Mouse (Mus musculus): ENCODE measurements at regions not wholly inside any gene's neighbourhood (a gene's known extent, or its start where the extent isn't known, plus 50 kb on each side); places are given as distances from the start of the nearest gene placed in this dataset.
A peak's percentile ranks its signal among the peaks of the same experiment; 100 is the strongest.

GRCm38 (mm10) chr15:68811041-68811440 is 2310.3 kb upstream of the Lrrc6 start:
- Histone ChIP-seq H3K4me1 (no peaks in the 10 kb centered on the region), H3K9me3 (no peaks in the 10 kb centered on the region), H3K4me2 (no peak overlapping the region), H3K27me3 (replicated peaks) (no peaks in the 10 kb centered on the region), H3K36me3 (no peaks in the 10 kb centered on the region), H3K27ac (replicated peaks) (no peak overlapping the region), H3K9ac (no peak overlapping the region), H3K4me3 (no peak overlapping the region)
- ATAC-seq (ENCODE audit: extremely low read depth, insufficient number of reproducible peaks, low FRiP score, low TSS enrichment) = no peak
- 74% methylated on average over 4 of the region's 4 CpGs for WGBS

DNA sequence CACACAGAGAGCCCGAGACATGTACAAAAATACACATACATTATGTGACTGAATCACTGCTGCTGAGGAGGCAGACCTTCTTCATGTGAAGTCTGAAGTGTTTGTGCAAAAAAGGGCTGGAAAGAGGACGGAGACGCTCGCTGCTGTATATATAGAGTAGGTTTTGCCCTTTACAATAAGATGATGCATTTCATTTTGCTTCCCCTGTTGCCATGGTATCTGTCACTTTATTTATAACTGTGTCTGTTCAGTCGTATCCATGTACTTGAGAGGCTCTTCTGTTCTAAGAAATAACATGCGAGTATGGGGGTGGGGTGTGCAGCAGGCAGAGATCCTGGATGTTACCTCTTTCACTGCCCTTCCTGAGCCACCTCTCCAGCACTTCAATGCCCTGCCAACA is 2309.9 kb upstream of the Lrrc6 start:
- H3K4me2 ChIP-seq = no peak overlapping the region
- 68% methylated on average over 6 of the region's 6 CpGs for WGBS
- no peaks in the 10 kb centered on the region for H3K9me3 ChIP-seq
- no peaks in the 10 kb centered on the region for H3K36me3 ChIP-seq
- H3K9ac ChIP-seq = no peak overlapping the region
- H3K27ac ChIP-seq (replicated peaks) = no peak overlapping the region
- no peak overlapping the region for H3K4me3 ChIP-seq
- ATAC-seq (ENCODE audit: extremely low read depth, insufficient number of reproducible peaks, low FRiP score, low TSS enrichment) = no peak
- no peaks in the 10 kb centered on the region for H3K27me3 ChIP-seq (replicated peaks)
- no peaks in the 10 kb centered on the region for H3K4me1 ChIP-seq

- Histone ChIP-seq H3K4me1 (no peaks in the 10 kb centered on the region), H3K4me2 (no peak overlapping the region), H3K27me3 (replicated peaks) (no peaks in the 10 kb centered on the region), H3K9ac (no peak overlapping the region), H3K36me3 (no peaks in the 10 kb centered on the region), H3K27ac (replicated peaks) (no peak overlapping the region), H3K9me3 (no peaks in the 10 kb centered on the region), H3K4me3 (no peak overlapping the region)
- no peak for ATAC-seq (ENCODE audit: extremely low read depth, insufficient number of reproducible peaks, low FRiP score, low TSS enrichment)
- 77% methylated on average over 1 of the region's 1 CpGs for WGBS
Observed at GRCm38 (mm10) chr15:68808175-68808574, 2307.5 kb upstream of the Lrrc6 start.

DNA sequence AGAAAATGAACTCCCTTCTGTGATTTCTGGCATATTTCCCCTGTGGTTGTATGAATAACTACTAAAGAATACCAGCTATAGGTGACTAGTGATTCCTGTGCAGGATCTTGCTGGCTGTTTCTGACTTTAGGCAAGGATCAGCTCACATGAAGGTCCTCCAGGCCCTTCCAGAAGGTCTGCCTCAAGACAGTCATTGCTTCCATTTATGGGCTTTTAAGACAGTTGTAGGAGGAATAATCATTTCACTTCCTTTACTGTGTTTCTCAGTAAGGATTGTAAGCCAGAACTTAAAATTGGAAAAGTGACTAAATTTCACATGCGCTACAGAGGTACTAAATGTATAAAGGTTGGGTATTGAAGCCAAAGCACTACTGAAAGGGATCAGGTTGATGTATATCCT is 2303.5 kb upstream of the Lrrc6 start:
- no peak for ATAC-seq (ENCODE audit: extremely low read depth, insufficient number of reproducible peaks, low FRiP score, low TSS enrichment)
- Histone ChIP-seq H3K4me2 (no peak overlapping the region), H3K9ac (no peak overlapping the region), H3K27ac (replicated peaks) (no peak overlapping the region), H3K4me3 (no peak overlapping the region), H3K9me3 (no peaks in the 10 kb centered on the region), H3K36me3 (no peaks in the 10 kb centered on the region), H3K27me3 (replicated peaks) (no peaks in the 10 kb centered on the region), H3K4me1 (no peaks in the 10 kb centered on the region)
- WGBS = 98% methylated on average over 1 of the region's 1 CpGs

GRCm38 (mm10) chr15:68801763-68802162 is 2301.1 kb upstream of the Lrrc6 start:
- Histone ChIP-seq H3K27ac (replicated peaks) (no peak overlapping the region), H3K9me3 (no peaks in the 10 kb centered on the region), H3K4me1 (no peaks in the 10 kb centered on the region), H3K9ac (no peak overlapping the region), H3K4me3 (no peak overlapping the region), H3K27me3 (replicated peaks) (no peaks in the 10 kb centered on the region), H3K36me3 (no peaks in the 10 kb centered on the region), H3K4me2 (no peak overlapping the region)
- ATAC-seq (ENCODE audit: extremely low read depth, insufficient number of reproducible peaks, low FRiP score, low TSS enrichment) = no peak
- 64% methylated on average over 4 of the region's 4 CpGs for WGBS

GRCm38 (mm10) chr15:68797406-68797805 is 2296.7 kb upstream of the Lrrc6 start:
- Histone ChIP-seq H3K9me3 (no peaks in the 10 kb centered on the region), H3K9ac (no peak overlapping the region), H3K36me3 (no peaks in the 10 kb centered on the region), H3K4me2 (no peak overlapping the region), H3K4me1 (no peaks in the 10 kb centered on the region), H3K27ac (replicated peaks) (no peak overlapping the region), H3K27me3 (replicated peaks) (no peaks in the 10 kb centered on the region), H3K4me3 (no peak overlapping the region)
- no peak for ATAC-seq (ENCODE audit: extremely low read depth, insufficient number of reproducible peaks, low FRiP score, low TSS enrichment)
- 56% methylated on average over 2 of the region's 2 CpGs for WGBS

DNA sequence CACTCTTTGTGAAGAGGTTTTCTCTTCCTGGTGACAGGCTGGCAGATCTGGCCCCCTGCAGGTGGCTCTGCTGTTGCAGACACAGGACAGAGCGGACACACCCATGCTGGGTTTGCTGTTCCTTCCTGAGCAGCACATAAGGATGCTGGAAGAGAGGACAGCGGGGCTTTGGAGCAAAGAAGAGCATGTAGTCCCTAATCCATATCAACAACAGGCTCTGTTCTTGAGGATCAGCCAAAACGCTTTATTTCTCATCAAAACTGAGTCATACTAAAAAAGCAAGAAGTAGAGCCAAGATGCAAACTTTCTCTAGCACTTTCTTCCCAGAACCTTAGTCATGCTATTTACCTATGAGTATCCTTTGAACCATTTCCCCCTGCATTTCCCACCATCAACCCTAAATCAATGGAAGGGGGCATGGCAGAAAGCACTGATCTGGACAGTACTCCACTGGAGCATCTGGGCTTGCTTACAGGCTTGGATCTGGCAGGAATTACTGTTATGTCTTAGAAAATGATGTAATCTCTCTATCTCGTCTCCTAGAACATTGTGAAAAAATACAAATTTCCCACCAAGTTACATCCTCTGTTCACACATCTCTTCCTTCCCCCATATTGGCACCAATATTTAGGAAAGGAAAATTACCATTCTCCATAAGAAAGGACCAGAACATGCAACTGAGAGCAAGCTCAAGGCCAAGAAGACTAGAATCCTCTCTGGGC is 2294.7 kb upstream of the Lrrc6 start:
- H3K4me2 ChIP-seq = no peak overlapping the region
- WGBS = 51% methylated on average over 4 of the region's 4 CpGs
- no peaks in the 10 kb centered on the region for H3K9me3 ChIP-seq
- H3K9ac ChIP-seq = no peak overlapping the region
- no peak overlapping the region for H3K27ac ChIP-seq (replicated peaks)
- no peaks in the 10 kb centered on the region for H3K4me1 ChIP-seq
- H3K27me3 ChIP-seq (replicated peaks) = no peaks in the 10 kb centered on the region
- no peak for ATAC-seq (ENCODE audit: extremely low read depth, insufficient number of reproducible peaks, low FRiP score, low TSS enrichment)
- H3K36me3 ChIP-seq = no peaks in the 10 kb centered on the region
- H3K4me3 ChIP-seq = no peak overlapping the region

GRCm38 (mm10) chr15:68759948-68760347 is 2259.2 kb upstream of the Lrrc6 start:
- no peak for ATAC-seq (ENCODE audit: extremely low read depth, insufficient number of reproducible peaks, low FRiP score, low TSS enrichment)

GRCm38 (mm10) chr15:68755255-68755654 is 2254.5 kb upstream of the Lrrc6 start:
- H3K27me3 ChIP-seq (replicated peaks) = no peaks in the 10 kb centered on the region
- no peak overlapping the region for H3K4me3 ChIP-seq
- H3K4me2 ChIP-seq = no peak overlapping the region
- no peak overlapping the region for H3K9ac ChIP-seq
- no peak for ATAC-seq (ENCODE audit: extremely low read depth, insufficient number of reproducible peaks, low FRiP score, low TSS enrichment)
- H3K9me3 ChIP-seq = no peaks in the 10 kb centered on the region
- H3K4me1 ChIP-seq = peaks cover 15% of the 10 kb centered on the region
- 56% methylated on average over 1 of the region's 1 CpGs for WGBS
- no peaks in the 10 kb centered on the region for H3K36me3 ChIP-seq
- H3K27ac ChIP-seq (replicated peaks) = peak overlapping the region; percentile 43; the same call in 1 of the 2 replicates

More at GRCm38 (mm10) chr15:68759948-68760347, 2259.2 kb upstream of the Lrrc6 start:
- Histone ChIP-seq H3K4me3 (no peak overlapping the region), H3K4me1 (peaks cover 9% of the 10 kb centered on the region), H3K27ac (replicated peaks) (no peak overlapping the region), H3K36me3 (no peaks in the 10 kb centered on the region), H3K4me2 (no peak overlapping the region), H3K27me3 (replicated peaks) (no peaks in the 10 kb centered on the region), H3K9ac (no peak overlapping the region), H3K9me3 (no peaks in the 10 kb centered on the region)
- 69% methylated on average over 1 of the region's 1 CpGs for WGBS

DNA sequence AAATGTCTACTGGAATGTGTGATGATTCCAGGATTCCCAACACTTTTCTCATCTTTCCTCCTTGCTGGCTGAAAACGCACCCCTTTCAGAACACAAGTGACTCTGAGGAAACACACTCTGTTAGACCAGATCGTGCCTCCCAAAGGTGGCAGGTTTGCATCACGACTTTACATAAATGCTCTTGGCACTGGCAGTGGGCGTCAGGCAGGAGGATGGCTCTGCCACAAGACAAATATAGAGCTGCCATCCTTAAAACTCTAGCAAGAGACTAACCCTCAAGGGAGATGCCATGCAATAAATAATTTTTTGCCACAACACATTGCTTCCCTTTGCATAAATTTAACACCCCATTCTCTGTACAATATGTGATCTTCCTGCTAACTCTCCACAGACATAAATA is 2254.1 kb upstream of the Lrrc6 start:
- Histone ChIP-seq H3K9me3 (no peaks in the 10 kb centered on the region), H3K27me3 (replicated peaks) (no peaks in the 10 kb centered on the region), H3K4me3 (no peak overlapping the region), H3K36me3 (no peaks in the 10 kb centered on the region), H3K4me2 (no peak overlapping the region), H3K9ac (no peak overlapping the region), H3K27ac (replicated peaks) (peak overlapping the region; percentile 43; the same call in 1 of the 2 replicates), H3K4me1 (peaks cover 15% of the 10 kb centered on the region)
- no peak for ATAC-seq (ENCODE audit: extremely low read depth, insufficient number of reproducible peaks, low FRiP score, low TSS enrichment)
- WGBS = 64% methylated on average over 4 of the region's 4 CpGs

DNA sequence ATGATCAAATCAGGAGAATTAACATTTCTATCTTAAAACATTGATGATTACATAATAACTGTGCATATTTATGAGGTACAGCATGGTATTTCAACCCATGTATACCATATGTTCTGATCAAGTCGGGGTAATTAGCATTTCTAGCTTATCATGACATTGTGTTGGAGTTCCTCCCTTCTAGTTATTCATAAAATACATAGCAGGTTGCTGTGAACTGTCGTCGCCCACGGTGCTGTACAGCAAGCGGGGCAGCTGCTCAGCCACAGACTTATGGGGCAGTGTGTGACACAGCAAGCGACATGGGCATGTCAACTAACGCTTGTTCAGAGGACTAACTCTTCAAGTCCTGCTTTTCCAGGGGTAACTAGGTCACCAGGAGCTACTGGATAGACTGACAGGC is 2238.6 kb upstream of the Lrrc6 start:
- 74% methylated on average over 7 of the region's 7 CpGs for WGBS
- Histone ChIP-seq H3K4me3 (no peak overlapping the region), H3K27ac (replicated peaks) (no peak overlapping the region), H3K27me3 (replicated peaks) (no peaks in the 10 kb centered on the region), H3K9me3 (no peaks in the 10 kb centered on the region), H3K4me2 (no peak overlapping the region), H3K36me3 (no peaks in the 10 kb centered on the region), H3K4me1 (no peaks in the 10 kb centered on the region), H3K9ac (no peak overlapping the region)
- ATAC-seq (ENCODE audit: extremely low read depth, insufficient number of reproducible peaks, low FRiP score, low TSS enrichment) = no peak

DNA sequence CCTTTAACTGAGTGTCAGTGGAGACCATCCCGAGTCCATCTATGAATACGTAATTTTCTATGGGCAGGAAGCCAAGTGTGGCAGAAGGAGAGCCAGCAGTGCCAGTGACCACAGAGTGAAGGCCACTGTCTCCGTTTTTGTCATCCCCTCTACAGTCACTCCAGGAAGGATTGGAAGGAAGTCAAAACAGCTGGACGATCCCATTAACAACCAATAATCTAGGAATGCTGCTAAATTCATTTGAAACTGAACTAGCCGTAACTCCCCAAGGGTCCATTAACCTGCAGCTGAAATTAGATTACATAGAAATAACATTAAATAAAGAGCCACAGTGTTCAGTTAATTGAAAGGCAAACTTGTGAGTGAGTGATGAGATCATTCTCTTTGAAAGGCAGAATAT is 2220.5 kb upstream of the Lrrc6 start:
- Histone ChIP-seq H3K4me2 (no peak overlapping the region), H3K4me1 (peaks cover 9% of the 10 kb centered on the region), H3K9me3 (no peaks in the 10 kb centered on the region), H3K27me3 (replicated peaks) (no peaks in the 10 kb centered on the region), H3K27ac (replicated peaks) (no peak overlapping the region), H3K9ac (no peak overlapping the region), H3K4me3 (no peak overlapping the region), H3K36me3 (no peaks in the 10 kb centered on the region)
- 65% methylated on average over 5 of the region's 5 CpGs for WGBS
- ATAC-seq (ENCODE audit: extremely low read depth, insufficient number of reproducible peaks, low FRiP score, low TSS enrichment) = no peak
